Mouse (Mus musculus): ENCODE results near the gene Cd5.

Gene Cd5

DNA sequence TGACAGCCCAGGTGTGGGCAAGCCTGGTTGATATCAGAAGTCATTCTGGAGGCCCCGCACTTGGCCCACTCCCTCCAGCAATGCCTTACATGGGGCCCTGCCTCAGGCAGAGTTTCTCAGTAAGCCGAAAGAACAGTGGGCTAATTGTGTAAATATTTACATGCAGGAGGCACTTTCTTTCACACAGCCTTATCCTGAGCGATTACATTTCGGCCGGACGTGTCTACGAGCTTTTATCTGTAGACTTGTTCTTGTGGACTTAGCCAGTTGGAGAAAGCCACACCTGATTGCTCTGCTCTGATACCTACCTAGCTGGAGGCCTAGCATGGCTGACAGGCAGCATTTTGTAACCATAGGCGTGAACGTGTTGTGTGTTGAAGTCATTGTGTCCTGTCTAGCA, 39.0 kb downstream of the Cd5 start:
- no peak for DNase-seq

DNA sequence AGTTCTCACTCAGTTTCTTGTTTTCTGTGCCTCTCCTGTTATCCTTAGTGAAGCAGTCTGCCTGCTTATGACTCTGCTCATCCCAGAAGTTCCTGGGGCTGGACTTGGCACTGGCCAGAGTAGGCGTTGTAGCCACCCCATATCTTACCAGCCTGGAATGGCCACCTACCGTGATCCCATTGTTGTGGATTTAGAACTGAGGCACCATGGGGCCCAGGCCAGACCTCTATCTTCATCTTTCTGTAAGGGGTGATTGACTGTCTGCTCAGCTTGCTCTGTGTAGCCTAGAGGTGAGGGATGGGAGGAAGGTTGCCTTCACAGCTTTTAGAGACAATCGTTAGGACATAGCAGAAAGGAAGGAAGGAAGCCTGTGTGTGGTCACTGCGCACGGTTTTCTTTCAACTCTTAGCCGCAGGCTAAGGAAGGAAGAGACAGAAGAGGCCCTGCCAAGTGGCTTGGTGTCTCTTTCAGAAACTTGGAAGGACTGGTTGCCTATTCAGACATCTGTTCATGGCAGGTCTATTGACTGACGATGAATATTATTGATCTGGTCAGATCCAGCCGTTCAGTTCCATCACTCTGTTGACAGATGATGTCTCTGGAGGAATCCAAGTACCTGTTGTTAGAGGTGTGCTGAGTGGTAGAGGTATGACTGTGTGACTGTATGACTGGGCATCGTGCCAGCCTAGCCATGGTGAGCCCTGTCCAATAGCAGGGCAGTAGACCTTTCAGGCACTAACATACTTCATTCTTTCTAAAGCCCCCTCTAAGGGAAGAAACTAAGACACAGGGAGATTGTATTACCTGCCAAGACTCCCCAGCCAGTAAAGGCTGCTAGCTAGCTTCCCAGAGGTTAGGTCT, 40.4 kb downstream of the Cd5 start:
- DNase-seq = peak in 1 of 2 experiments; percentile 49

DNA sequence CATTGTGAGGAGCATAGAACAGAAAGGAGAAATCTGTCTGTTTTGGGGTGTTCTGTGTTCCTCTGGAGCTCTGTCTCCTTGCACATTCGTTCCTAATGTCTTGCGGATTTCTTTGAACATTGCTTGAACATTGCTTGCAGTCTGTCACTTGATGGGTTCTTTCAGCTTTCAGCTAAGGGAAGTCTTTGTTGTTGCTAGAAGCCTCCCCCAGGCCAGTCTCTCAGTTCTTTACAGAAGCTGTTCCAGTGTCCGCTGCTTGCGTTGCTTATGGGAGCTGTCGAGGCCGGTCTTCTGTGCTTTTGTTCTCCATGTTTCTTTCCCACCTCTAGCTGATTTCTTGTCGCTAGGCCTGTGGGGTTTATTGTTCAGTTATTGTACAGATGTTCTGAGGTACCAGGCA, 43.0 kb downstream of the Cd5 start:
- DNase-seq = no peak

DNA sequence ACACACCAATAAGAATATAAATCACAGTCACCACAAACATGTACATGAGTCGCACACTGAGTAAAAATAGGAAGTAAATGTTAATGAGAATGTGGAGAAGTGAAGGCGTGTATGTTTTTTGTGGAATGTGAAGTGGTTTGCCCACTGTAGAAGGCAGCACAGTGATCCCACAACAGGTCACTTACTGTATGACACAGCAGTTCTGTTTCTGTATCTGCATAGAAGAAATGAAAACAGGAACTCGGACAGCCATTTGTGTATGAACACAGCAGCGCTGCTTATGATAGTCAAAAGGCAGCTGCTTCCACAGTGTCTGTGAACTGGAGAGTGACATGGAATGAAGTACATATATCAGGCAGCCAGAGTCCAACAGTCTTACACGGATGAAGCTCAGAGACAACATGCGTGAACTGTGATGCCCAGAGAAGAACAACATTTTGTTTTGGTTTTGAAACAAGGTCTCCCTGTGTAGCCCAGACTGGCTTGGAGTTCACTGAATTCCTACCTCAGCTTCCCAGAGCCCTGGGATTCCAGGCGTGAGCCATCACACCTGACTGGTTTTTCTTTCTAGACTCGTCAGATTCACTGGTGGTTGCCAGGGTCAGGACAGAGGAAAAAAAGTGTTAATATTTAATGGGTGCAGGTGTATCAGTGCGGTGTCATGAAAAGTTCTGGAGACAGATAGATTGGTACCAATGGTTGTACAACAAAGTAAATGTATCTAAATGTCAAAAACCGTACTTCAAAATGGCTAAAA, 44.7 kb downstream of the Cd5 start:
- DNase-seq = peak; percentile 53 to 54

DNA sequence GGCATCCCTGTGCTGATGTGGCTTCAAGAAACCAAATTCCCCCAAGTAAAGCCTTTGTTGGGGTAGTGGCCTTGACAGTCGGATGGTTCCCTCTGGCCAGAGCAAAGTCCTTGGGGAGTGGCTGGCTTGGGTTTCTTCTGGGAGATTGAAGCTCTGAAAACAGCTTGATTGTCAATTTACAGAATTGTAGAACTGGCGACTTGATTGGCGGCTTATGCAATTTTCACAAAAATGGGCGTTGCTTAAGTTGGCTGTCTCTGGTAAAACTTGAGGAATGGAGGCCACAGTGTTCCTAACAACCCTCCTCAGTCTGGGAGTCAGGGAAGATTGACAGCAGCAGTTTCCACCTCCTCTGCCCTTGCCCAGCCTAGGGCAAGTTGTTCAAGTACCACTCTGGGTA, 46.4 kb downstream of the Cd5 start:
- DNase-seq = peak; percentile 57 to 80

DNA sequence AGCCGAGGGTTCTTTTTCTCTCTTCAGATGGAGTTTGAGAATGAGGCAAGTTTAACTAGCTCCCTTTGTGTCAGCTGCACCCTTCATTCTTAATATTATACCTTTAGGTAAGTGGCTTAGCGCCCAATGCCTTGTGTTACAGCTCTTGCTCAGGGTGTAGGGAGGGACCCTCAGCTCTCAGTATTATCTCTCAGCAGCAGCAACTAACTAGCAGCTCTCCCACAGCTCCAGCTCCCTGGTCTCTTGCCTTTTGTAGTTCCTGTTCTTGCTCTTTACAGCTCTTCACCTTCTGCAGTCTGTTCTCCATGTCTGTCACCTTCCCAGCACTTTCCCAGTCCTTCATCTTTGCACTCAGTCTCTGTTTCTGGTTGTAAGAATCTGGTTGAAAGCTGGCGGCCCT, 47.1 kb downstream of the Cd5 start:
- DNase-seq = no peak

DNA sequence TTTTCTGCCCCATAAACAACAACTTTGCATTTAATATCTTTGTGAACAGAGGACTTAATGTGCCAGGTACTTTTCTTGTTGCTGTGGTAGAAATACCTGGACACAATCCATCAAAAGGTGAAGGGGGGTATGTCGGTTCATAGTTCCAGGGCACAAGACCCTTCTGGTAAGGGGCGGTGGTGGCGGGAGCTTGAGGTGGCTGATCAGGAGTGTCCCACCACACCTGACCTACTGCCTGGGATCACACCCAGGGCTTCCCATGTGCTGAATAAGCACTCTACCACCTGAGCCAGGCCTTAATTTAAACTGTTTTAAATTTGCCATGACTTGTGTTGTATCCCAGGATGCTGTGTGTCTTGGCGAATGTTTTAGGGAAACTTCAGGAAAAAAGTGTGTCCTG, 47.7 kb downstream of the Cd5 start:
- DNase-seq = no peak

DNA sequence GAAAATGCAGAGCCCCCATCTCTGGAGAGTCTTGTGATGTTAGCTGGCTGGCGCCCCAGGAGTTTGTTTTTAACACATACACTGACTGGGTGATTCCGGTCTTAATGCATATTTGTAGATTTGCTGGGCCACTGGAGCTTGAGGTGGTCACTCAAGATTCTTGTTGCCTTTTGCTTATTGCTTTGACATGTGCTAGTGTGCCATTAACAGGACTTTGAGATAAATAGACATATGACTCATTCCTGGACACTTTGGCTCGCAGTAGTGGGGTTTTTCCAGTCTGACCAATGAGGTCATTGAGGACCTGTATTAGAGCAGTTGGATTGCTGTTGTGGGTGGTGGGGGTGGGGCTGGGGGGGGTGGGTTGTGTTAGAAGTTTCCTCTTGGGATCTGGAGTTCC, 48.5 kb downstream of the Cd5 start:
- peak; percentile 43 to 69 for DNase-seq

DNA sequence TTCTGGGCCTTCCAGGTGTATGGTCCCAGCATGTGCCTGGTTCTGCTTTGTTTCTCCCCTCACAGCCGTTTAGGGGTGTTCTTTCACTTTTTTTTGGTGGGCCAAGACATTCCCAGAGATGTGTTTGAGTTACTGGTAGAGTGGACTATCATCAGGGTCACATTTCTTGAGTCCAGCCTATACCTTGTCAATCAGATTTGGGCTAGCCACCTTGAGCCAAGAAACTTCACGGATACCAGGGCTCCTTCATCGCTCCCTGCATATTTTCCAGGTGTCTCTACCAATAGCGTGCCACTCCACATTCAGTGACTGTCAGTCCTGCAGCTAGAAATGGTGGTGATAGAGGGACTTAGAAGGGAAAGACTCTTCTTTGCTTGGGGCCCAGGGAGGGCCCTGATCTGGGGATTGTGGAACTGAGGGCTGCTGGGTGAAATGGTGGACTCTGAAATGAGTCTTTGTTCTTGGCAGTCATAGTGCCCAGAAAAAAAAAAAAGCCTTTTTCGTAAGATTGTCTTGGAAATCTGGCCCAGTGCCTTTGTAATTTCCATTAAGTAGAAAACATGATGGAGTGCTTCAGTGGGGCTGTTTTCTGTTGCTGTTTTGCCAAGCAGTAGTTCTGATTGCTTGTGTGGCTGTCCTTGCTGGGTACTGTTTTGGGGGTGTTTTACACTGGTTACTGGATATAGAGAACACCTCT, 49.2 kb downstream of the Cd5 start:
- peak; percentile 41 to 63 for DNase-seq

DNA sequence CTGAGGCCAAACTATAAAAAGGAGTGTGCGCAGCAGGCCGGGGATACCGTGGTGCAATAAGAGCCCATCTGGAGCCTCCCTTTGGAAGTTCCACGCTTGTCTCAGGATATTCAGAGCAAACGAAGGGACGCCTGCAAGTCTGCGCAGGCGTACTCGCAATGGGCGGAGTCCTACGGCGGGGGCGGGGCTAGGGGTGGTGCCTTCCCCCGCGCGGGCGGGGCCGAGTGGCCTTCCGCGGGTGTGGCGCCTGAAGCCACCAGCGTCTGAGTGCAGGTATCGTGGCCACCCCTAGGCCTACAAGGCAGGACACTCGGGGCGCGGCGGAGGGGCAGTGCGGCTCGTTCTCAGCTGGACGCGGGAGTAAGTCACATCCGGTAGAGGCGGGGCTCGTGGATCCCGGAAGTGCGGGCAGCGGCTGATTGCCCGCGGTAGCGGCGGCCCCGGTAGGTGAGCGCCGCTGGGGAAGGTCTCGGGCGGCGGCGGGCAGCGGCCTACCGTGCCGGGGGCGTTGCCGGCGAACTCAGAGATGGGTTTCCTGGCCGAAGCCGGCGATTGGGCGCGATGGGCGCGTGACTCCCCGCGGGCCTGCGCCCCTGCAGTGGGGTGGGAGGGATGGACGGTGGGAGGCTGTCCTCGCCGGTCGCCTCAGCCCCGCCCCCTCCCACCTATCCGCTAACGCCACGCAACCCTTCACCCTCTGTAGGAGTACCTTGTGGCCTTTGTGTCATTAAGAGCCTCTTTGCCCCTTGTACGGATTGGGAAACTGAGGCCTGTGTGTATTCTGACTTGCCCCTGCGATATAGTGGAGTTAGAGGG, 50.1 kb downstream of the Cd5 start, which contains the start of gene Vps37c:
Gene Vps37c (plus strand): TSS at position 199 of the 816 bp plus-strand sequence.
- DNase-seq = peak; percentile 94 to 97

DNA sequence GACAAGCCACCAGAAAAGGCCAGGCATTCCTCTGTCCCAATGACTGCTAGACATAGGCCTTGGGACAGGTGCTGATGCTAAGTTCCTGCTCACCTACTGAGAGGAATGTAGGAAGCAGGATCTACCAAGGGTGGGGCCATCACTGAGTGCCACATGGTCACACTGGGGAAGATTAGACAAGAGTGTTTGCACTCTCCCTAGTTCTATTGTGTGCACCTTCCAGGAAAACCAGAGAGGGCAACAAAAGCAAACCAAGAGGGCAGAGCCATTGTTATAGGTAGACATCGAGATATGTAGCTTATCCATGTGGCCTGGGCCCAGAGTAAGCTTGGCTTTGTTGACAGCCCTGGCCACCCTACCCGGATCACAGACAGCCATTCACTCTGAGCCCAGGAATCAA, 53.1 kb downstream of the Cd5 start:
- no peak for DNase-seq

DNA sequence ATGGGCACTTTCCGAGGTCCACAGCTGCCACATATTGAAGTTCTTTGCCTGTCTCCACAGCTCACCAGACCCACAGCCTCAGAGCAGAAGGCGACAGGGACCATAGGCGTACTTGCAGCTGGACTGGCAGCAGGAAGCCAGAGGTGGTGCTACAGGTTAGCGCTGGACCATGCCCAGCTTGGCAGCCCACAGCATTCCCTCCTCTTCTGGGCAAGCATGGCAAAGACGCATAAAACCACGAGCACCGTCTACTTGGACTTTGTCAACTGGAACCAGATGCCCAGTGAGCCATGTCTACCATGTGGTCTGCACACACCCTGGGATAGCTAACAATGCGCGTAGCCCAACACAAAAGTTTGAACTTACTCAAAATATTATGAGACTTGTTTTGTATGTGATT, 53.7 kb downstream of the Cd5 start:
- DNase-seq = peak; percentile 81 to 87

DNA sequence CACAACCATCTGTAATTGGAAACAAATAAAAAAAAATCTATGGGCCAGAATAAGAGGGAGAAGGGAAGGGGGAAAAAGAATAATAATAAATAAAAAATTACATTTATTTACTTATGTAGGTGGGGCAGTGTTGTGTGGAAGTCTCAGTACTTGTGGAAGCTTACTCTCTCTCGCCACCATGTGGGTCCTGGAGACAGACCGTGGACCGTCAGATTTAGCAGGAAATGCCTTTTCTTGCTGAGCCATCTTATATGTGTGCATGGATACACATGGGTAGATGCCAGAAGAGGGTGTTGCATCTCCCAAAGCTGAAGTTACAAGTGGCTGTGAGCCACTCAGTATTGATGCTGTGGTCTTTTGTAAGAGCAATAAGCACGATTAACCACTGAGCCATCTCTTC, 57.2 kb downstream of the Cd5 start:
- DNase-seq = no peak

DNA sequence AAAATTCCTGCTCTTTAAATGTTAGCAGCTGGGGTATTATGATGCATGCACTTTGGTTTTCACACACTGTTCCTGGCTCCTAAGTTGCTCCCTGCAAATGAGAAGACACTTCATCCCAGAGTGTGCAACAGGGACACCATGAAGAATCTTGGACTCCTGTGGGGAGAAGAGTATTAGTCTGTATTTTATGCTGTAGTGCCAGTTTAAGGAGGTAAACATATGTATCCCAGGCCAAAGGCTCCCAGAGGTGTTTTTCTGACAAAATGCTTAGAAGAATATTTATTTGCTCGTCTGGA, 60.1 kb downstream of the Cd5 start:
- no peak for DNase-seq

DNA sequence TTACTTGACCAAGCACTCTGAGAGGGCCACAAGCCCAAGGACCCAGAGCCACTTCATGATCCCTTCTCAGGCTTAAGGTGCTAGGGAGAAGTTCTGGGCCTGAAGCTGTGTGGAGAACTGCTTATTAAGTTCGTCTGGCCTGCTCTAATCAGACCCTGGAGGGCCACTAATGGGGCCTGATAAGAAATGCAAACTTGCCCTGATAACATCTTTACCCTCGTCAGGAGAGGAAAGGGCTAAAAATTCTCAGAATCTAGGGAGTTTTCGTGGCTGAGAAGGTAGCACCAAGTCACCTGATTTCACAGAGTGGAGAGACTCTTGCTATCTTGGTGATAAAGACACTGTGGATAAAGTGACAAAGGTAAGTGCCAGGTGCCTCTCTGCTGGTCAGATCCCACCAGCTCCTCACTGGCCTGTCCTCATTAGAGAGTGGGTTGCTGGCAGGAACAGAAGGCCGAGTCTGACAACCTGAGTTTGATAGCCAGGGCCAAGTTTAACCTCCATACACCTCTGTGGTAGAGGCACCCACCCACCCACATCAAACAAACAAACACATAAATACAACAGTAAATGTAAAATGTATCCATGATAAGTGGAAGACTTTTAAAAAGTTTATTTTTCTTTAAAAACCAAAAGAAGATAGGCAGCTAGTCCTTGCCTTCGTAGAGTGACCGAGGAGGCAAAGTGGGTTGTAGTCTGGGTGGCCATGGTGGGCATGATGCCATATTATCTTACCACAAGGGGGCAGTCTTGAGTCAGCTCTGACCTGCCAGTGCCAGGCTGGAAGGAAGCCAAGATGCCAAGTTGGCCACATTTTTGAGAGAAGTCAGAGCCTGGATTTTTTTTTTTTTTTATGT, 60.7 kb downstream of the Cd5 start, which contains the start of gene Pga5:
Gene Pga5 (minus strand): TSS at position 157 of the 857 bp plus-strand sequence.
- peak; percentile 88 to 94 for DNase-seq

DNA sequence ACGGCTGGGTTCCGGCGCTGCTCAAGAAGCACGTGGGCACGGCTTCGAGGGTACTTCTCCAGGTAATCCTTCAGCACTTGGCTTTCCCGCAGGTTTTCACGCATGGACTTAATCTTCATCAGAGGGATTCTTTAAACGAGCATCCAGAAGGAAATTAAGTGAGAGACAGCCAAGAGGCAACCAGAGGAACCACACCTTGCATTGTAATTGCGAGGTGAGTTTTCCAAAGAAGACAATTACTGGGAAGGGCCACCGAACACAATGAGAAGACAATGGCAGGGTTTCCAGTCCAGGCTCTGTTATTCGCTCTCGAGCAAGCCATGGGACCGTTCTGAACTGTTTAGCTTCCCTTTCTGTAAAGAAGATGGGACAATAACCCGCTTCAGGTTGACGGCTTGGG, 62.1 kb downstream of the Cd5 start:
- DNase-seq = no peak

DNA sequence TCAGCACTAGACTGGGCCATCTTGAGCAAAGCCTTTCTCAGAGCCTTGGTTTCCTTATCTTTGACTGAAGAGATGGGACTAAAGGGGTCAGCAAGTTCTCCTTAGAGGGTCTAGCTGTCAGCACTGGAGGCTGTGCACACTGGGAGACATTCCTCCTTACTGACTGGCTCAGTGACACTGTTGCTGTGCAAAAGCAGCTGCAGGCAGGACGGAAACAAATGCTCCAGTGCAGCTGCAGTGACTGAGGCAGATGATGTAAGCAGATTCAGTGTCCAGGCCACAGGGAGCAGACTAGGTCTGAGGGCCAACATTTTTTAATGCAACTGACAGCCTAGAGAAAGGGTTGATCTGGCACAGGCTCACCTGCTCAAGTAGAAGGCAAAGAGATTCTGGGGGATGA, 65.5 kb downstream of the Cd5 start:
- no peak for DNase-seq

DNA sequence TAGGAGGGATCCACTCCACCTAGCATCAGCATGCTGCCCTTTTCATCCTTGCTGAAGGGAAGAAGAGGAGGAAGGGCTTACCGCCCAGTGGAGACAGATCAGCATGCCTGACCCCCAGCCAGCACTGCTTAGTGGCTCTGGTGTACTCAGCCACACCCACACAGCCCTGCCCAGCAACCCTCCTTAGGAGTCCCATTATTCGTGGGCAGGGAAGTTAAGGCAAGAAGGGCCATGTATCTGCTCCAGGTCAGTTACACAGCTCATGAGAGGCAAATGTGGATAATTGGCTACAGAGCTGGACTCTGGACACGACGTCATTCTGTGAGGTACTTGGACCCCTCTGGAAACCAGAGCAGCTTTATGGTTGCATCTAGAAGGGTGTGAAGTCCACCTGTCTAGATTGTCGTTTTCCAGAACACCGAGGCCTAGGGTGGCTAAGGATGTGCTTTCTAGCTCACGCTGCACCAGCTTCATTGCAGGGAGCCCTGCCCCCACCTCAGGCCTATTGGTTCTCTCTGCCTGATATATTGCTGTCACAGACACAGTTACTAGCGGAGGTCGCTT, 66.9 kb downstream of the Cd5 start:
- DNase-seq = no peak

DNA sequence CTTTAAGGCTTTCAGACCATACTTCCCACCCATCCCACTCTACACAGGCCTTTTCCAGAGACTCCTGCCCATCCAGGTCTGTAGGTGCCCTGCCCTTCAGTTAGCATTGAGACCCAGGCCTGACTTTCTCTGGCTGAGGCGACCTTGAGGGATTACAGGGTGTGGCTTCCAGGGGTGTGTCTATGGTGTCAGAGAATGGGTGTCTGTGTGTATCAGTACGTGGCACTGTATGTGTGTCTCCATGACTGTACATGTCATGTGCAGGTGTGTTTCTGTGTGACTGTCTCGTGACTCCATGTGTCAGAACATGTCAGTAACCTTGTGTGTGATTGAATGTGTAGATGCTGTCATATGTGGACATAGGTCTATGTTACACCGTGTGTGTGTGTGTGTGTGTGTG, 67.5 kb downstream of the Cd5 start:
- DNase-seq = no peak

Measured in kidney, postnatal 36 days (tissue).